Mouse (Mus musculus) MEL (cell line): ENCODE data around the gene Eif3m.

Experiments used
- CHD2 ChIP-seq: IDR thresholded peaks from 2 replicates; pipeline ENCODE4 v1.6.1; 2011; ENCODE audit warnings: low read length, improper control_type of control experiment
- CTCF ChIP-seq, 3 experiments: IDR thresholded peaks in 2 of 3; conservative IDR thresholded peaks in 1 of 3; 2 replicates each; pipeline ENCODE4 v1.5.1; 2011 to 2012; ENCODE audit warnings: low read length in 3 of 3, low read depth in 2 of 3, mild to moderate bottlenecking in 2 of 3, improper control_type of control experiment in 1 of 3, inconsistent platforms in 1 of 3, mixed read lengths in 1 of 3, moderate library complexity in 1 of 3; ENCODE audit not compliant: control insufficient read depth in 1 of 3, insufficient read depth in 1 of 3, poor library complexity in 1 of 3, severe bottlenecking in 1 of 3
- E2F4 ChIP-seq: IDR thresholded peaks from 2 replicates; pipeline ENCODE4 v1.6.1; 2011; ENCODE audit warnings: low read depth, low read length, improper control_type of control experiment, borderline replicate concordance
- EP300 ChIP-seq, 2 experiments: IDR thresholded peaks; 2 replicates each; pipeline ENCODE4 v1.6.1; 2011; ENCODE audit warnings: improper control_type of control experiment in 2 of 2, low read length in 2 of 2, low read depth in 1 of 2, mild to moderate bottlenecking in 1 of 2
- ETS1 ChIP-seq: IDR thresholded peaks from 2 replicates; pipeline ENCODE4 v1.6.1; 2012; ENCODE audit warnings: low read depth, mild to moderate bottlenecking, inconsistent platforms, low read length, improper control_type of control experiment, moderate library complexity
- GATA1 ChIP-seq: IDR thresholded peaks from 2 replicates; pipeline ENCODE4 v1.6.1; 2011; ENCODE audit warnings: low read depth, low read length, improper control_type of control experiment
- KAT2A ChIP-seq: conservative IDR thresholded peaks from 2 replicates; pipeline ENCODE4 v1.6.1; 2012; ENCODE audit warnings: low read depth, low read length, improper control_type of control experiment, inconsistent platforms
- MYC ChIP-seq: IDR thresholded peaks from 2 replicates; pipeline ENCODE4 v1.6.1; 2011; ENCODE audit warnings: low read depth, mild to moderate bottlenecking, low read length, improper control_type of control experiment, moderate library complexity
- POLR2A ChIP-seq, 2 experiments: IDR thresholded peaks; 2 replicates each; pipeline ENCODE4 v1.6.1; 2011 to 2012; ENCODE audit warnings: low read length in 2 of 2, mild to moderate bottlenecking in 2 of 2, control low read depth in 1 of 2, improper control_type of control experiment in 1 of 2, low read depth in 1 of 2, moderate library complexity in 1 of 2; ENCODE audit not compliant: control insufficient read depth in 1 of 2, insufficient read depth in 1 of 2, poor library complexity in 1 of 2
- TAL1 ChIP-seq: IDR thresholded peaks from 2 replicates; pipeline ENCODE4 v1.6.1; 2012; ENCODE audit warnings: mild to moderate bottlenecking, inconsistent platforms, low read length, moderate library complexity, mixed read lengths
- UBTF ChIP-seq: IDR thresholded peaks from 2 replicates; pipeline ENCODE4 v1.6.1; 2012; ENCODE audit warnings: low read depth, mild to moderate bottlenecking, inconsistent platforms, low read length, improper control_type of control experiment, moderate library complexity, borderline replicate concordance; ENCODE audit not compliant: insufficient read depth

DNA sequence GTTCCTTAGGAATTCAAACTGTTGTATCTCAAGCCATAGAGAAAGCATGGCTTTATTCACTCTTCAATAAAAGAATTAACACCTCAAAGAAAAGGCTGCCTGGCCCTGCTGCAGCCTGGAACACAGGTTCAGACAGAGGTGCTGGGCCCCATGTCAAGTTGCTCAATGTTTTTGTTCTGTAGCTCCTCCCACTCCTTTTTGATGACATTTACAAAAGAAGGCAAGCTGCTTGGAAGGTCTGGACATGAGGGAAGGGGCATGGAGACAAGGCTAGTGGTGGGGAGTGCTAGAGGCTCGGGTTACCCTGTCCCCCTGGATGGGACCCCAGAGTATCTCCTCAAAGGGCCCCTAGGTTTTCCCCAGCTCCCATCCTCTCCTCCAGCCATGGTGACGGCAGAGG, 35.2 kb downstream of the Eif3m start:
- no peak for TF ChIP-seq EP300 (IDR thresholded peaks at IDR 0.05; ENCODE audit: low read depth in 1 of 2, low read length in 2 of 2)
- no peak for TF ChIP-seq CTCF (IDR thresholded peaks at IDR 0.05 in 2 of 3, conservative IDR thresholded peaks at IDR 0.05 in 1 of 3; ENCODE audit: control insufficient read depth in 1 of 3, insufficient read depth in 1 of 3, low read depth in 2 of 3, low read length in 3 of 3, poor library complexity in 1 of 3, severe bottlenecking in 1 of 3)
- no peak for TF ChIP-seq CHD2
- no peak for TF ChIP-seq E2F4
- no peak for TF ChIP-seq KAT2A
- TF ChIP-seq GATA1 = no peak
- no peak for TF ChIP-seq TAL1
- TF ChIP-seq POLR2A (IDR thresholded peaks at IDR 0.05; ENCODE audit: control insufficient read depth in 1 of 2, insufficient read depth in 1 of 2, low read depth in 1 of 2, low read length in 2 of 2, poor library complexity in 1 of 2) = no peak
- TF ChIP-seq UBTF = no peak
- no peak for TF ChIP-seq MYC
- no peak for TF ChIP-seq ETS1
